Mouse (Mus musculus): Measurements from ENCODE around the gene Gusb. TPM values are rescaled to one million over a fixed set of nuclear protein-coding genes. Genes with fewer than 3 reads are reported as not detected.

The Gusb gene
- 260 and 264 TPM in 2 replicates for polyA plus RNA-seq (2015; fragmentation: Nextera tagmentation; extraction: Ambion mirVana)

- under 1% methylated on average over 39 of the region's 39 CpGs for WGBS
- peak; percentile 84 for ATAC-seq
- peak within 1 kb of the TSS; percentile 83 for H3K4me2 ChIP-seq (replicated peaks; ENCODE audit: low read depth)
- H3K9ac ChIP-seq (ENCODE audit: low read depth, low read length), result peak within 1 kb of the TSS; percentile 82
- H3K27me3 ChIP-seq (replicated peaks; ENCODE audit: control insufficient read depth, insufficient read depth, low read length), result no peaks in the 10 kb centered on the region
- H3K4me1 ChIP-seq (replicated peaks; ENCODE audit: control insufficient read depth, insufficient read depth, low read length), result 0 out of 2 replicates have a peak, but pooled peaks cover 4% of the 10 kb centered on the region
- 0 out of 2 replicates have a peak, but pooled peaks cover 5% of the 10 kb centered on the region for H3K9me3 ChIP-seq (ENCODE audit: control insufficient read depth)
- H3K36me3 ChIP-seq (ENCODE audit: control insufficient read depth, insufficient read depth), result peaks cover 29% of the 10 kb centered on the region
- H3K27ac ChIP-seq (ENCODE audit: low read depth, low read length), result peak within 1 kb of the TSS; percentile 96
- TF ChIP-seq CTCF (IDR thresholded peaks at IDR 0.05; ENCODE audit: low read depth), result no peak
- H3K4me3 ChIP-seq (ENCODE audit: low read depth, low read length), result peak within 1 kb of the TSS; percentile 68
Measured at GRCm38 (mm10) chr5:130002301-130003146, at the start of gene Gusb. Gene Gusb, minus strand, starts transcription at chr5:130003049.

- no peak overlapping the region for H3K4me3 ChIP-seq (ENCODE audit: low read depth, low read length)
- ATAC-seq, result no peak
- H3K36me3 ChIP-seq (ENCODE audit: control insufficient read depth, insufficient read depth), result peaks cover 42% of the 10 kb centered on the region
- WGBS, result 81% methylated on average over 5 of the region's 5 CpGs
- no peak overlapping the region for H3K4me2 ChIP-seq (replicated peaks; ENCODE audit: low read depth)
- no peak overlapping the region for H3K9ac ChIP-seq (ENCODE audit: low read depth, low read length)
- H3K27me3 ChIP-seq (replicated peaks; ENCODE audit: control insufficient read depth, insufficient read depth, low read length), result no peaks in the 10 kb centered on the region
- H3K27ac ChIP-seq (ENCODE audit: low read depth, low read length), result no peak overlapping the region
- TF ChIP-seq CTCF (IDR thresholded peaks at IDR 0.05; ENCODE audit: low read depth), result no peak
- H3K9me3 ChIP-seq (ENCODE audit: control insufficient read depth), result no peaks in the 10 kb centered on the region
- no peaks in the 10 kb centered on the region for H3K4me1 ChIP-seq (replicated peaks; ENCODE audit: control insufficient read depth, insufficient read depth, low read length)
Measured at GRCm38 (mm10) chr5:130052510-130052909, 49.7 kb upstream of the Gusb start.

- Histone ChIP-seq H3K27ac (ENCODE audit: low read depth, low read length) (no peak overlapping the region), H3K4me1 (replicated peaks; ENCODE audit: control insufficient read depth, insufficient read depth, low read length) (no peaks in the 10 kb centered on the region), H3K36me3 (ENCODE audit: control insufficient read depth, insufficient read depth) (peaks cover 53% of the 10 kb centered on the region), H3K9ac (ENCODE audit: low read depth, low read length) (no peak overlapping the region), H3K4me3 (ENCODE audit: low read depth, low read length) (no peak overlapping the region), H3K9me3 (ENCODE audit: control insufficient read depth) (no peaks in the 10 kb centered on the region), H3K27me3 (replicated peaks; ENCODE audit: control insufficient read depth, insufficient read depth, low read length) (no peaks in the 10 kb centered on the region), H3K4me2 (replicated peaks; ENCODE audit: low read depth) (no peak overlapping the region)
- TF ChIP-seq CTCF (IDR thresholded peaks at IDR 0.05; ENCODE audit: low read depth), result no peak
- 91% methylated on average over 15 of the region's 15 CpGs for WGBS
- no peak for ATAC-seq
Measured at GRCm38 (mm10) chr5:130051073-130051860, 48.4 kb upstream of the Gusb start.

- no peak for ATAC-seq
- no peak overlapping the region for H3K27ac ChIP-seq (ENCODE audit: low read depth, low read length)
- 59% methylated on average over 6 of the region's 6 CpGs for WGBS
- no peak for TF ChIP-seq CTCF (IDR thresholded peaks at IDR 0.05; ENCODE audit: low read depth)
- H3K9me3 ChIP-seq (ENCODE audit: control insufficient read depth), result no peaks in the 10 kb centered on the region
- peaks cover 60% of the 10 kb centered on the region for H3K36me3 ChIP-seq (ENCODE audit: control insufficient read depth, insufficient read depth)
- no peaks in the 10 kb centered on the region for H3K4me1 ChIP-seq (replicated peaks; ENCODE audit: control insufficient read depth, insufficient read depth, low read length)
- H3K4me2 ChIP-seq (replicated peaks; ENCODE audit: low read depth), result no peak overlapping the region
- no peak overlapping the region for H3K4me3 ChIP-seq (ENCODE audit: low read depth, low read length)
- H3K27me3 ChIP-seq (replicated peaks; ENCODE audit: control insufficient read depth, insufficient read depth, low read length), result no peaks in the 10 kb centered on the region
- H3K9ac ChIP-seq (ENCODE audit: low read depth, low read length), result no peak overlapping the region
Measured at GRCm38 (mm10) chr5:130050416-130050815, 47.6 kb upstream of the Gusb start.

- TF ChIP-seq CTCF (IDR thresholded peaks at IDR 0.05; ENCODE audit: low read depth), result no peak
- Histone ChIP-seq H3K9ac (ENCODE audit: low read depth, low read length) (no peak overlapping the region), H3K4me2 (replicated peaks; ENCODE audit: low read depth) (no peak overlapping the region), H3K27me3 (replicated peaks; ENCODE audit: control insufficient read depth, insufficient read depth, low read length) (no peaks in the 10 kb centered on the region), H3K9me3 (ENCODE audit: control insufficient read depth) (no peaks in the 10 kb centered on the region), H3K36me3 (ENCODE audit: control insufficient read depth, insufficient read depth) (peaks cover 63% of the 10 kb centered on the region), H3K4me3 (ENCODE audit: low read depth, low read length) (no peak overlapping the region), H3K4me1 (replicated peaks; ENCODE audit: control insufficient read depth, insufficient read depth, low read length) (no peaks in the 10 kb centered on the region), H3K27ac (ENCODE audit: low read depth, low read length) (no peak overlapping the region)
- 69% methylated on average over 15 of the region's 15 CpGs for WGBS
- ATAC-seq, result no peak
Measured at GRCm38 (mm10) chr5:130048786-130049520, 46.1 kb upstream of the Gusb start.
